Mouse (Mus musculus): ENCODE results near the gene Aox4. TPM values are rescaled to one million over a fixed set of nuclear protein-coding genes. Genes with fewer than 3 reads are reported as not detected.

Gene Aox4
- polyA plus RNA-seq, 1 experiment, result 1.0 TPM

GRCm38 (mm10) chr1:58307181-58307580 lies 97.0 kb downstream of the Aox4 start:
- Histone ChIP-seq H3K4me3 (ENCODE audit: insufficient read depth, low read length) (no peak overlapping the region), H3K27ac (ENCODE audit: insufficient read depth, low read length) (no peak overlapping the region), H3K4me1 (ENCODE audit: control insufficient read depth, insufficient read depth, low read length) (no peaks in the 10 kb centered on the region)
- TF ChIP-seq POLR2A (IDR thresholded peaks at IDR 0.05; ENCODE audit: extremely low read depth, insufficient read depth, low read length) (no peak), CTCF (IDR thresholded peaks at IDR 0.05; ENCODE audit: extremely low read depth, insufficient read depth, low read length) (no peak)

GRCm38 (mm10) chr1:58308594-58308993 lies 98.4 kb downstream of the Aox4 start:
- TF ChIP-seq CTCF (IDR thresholded peaks at IDR 0.05; ENCODE audit: extremely low read depth, insufficient read depth, low read length), result no peak

GRCm38 (mm10) chr1:58309853-58310252 lies 99.7 kb downstream of the Aox4 start:
- TF ChIP-seq POLR2A (IDR thresholded peaks at IDR 0.05; ENCODE audit: extremely low read depth, insufficient read depth, low read length), result no peak
- no peak for TF ChIP-seq CTCF (IDR thresholded peaks at IDR 0.05; ENCODE audit: extremely low read depth, insufficient read depth, low read length)
- no peak overlapping the region for H3K27ac ChIP-seq (ENCODE audit: insufficient read depth, low read length)
- H3K4me1 ChIP-seq (ENCODE audit: control insufficient read depth, insufficient read depth, low read length), result no peaks in the 10 kb centered on the region
- no peak overlapping the region for H3K4me3 ChIP-seq (ENCODE audit: insufficient read depth, low read length)

More at GRCm38 (mm10) chr1:58308594-58308993, 98.4 kb downstream of the Aox4 start:
- Histone ChIP-seq H3K27ac (ENCODE audit: insufficient read depth, low read length) (no peak overlapping the region), H3K4me3 (ENCODE audit: insufficient read depth, low read length) (no peak overlapping the region), H3K4me1 (ENCODE audit: control insufficient read depth, insufficient read depth, low read length) (no peaks in the 10 kb centered on the region)

GRCm38 (mm10) chr1:58311221-58311864 lies 101.1 kb downstream of the Aox4 start:
- Histone ChIP-seq H3K4me3 (ENCODE audit: insufficient read depth, low read length) (no peak overlapping the region), H3K27ac (ENCODE audit: insufficient read depth, low read length) (no peak overlapping the region), H3K4me1 (ENCODE audit: control insufficient read depth, insufficient read depth, low read length) (no peaks in the 10 kb centered on the region)
- no peak for TF ChIP-seq POLR2A (IDR thresholded peaks at IDR 0.05; ENCODE audit: extremely low read depth, insufficient read depth, low read length)
- no peak for TF ChIP-seq CTCF (IDR thresholded peaks at IDR 0.05; ENCODE audit: extremely low read depth, insufficient read depth, low read length)

GRCm38 (mm10) chr1:58313173-58313572 lies 103.0 kb downstream of the Aox4 start:
- H3K4me1 ChIP-seq (ENCODE audit: control insufficient read depth, insufficient read depth, low read length), result no peaks in the 10 kb centered on the region
- no peak for TF ChIP-seq CTCF (IDR thresholded peaks at IDR 0.05; ENCODE audit: extremely low read depth, insufficient read depth, low read length)
- no peak for TF ChIP-seq POLR2A (IDR thresholded peaks at IDR 0.05; ENCODE audit: extremely low read depth, insufficient read depth, low read length)
- no peak overlapping the region for H3K27ac ChIP-seq (ENCODE audit: insufficient read depth, low read length)
- no peak overlapping the region for H3K4me3 ChIP-seq (ENCODE audit: insufficient read depth, low read length)

- no peak for TF ChIP-seq POLR2A (IDR thresholded peaks at IDR 0.05; ENCODE audit: extremely low read depth, insufficient read depth, low read length)
- TF ChIP-seq CTCF (IDR thresholded peaks at IDR 0.05; ENCODE audit: extremely low read depth, insufficient read depth, low read length), result no peak
- Histone ChIP-seq H3K27ac (ENCODE audit: insufficient read depth, low read length) (no peak overlapping the region), H3K4me1 (ENCODE audit: control insufficient read depth, insufficient read depth, low read length) (no peaks in the 10 kb centered on the region), H3K4me3 (ENCODE audit: insufficient read depth, low read length) (no peak overlapping the region)
Measured at GRCm38 (mm10) chr1:58315532-58315931, 105.3 kb downstream of the Aox4 start.

Other genes starting within 250 kb of the Aox4 start
- 0.63 and 0.74 TPM in 2 replicates for gene Sgo2a, start 214.4 kb upstream of the Aox4 start, polyA plus RNA-seq (2012; rRNA removed)
- gene Kctd18, start 191.4 kb upstream of the Aox4 start, polyA plus RNA-seq (2012; rRNA removed), result 21.4 and 23.6 TPM in 2 replicates
- gene Aox1, start 180.5 kb upstream of the Aox4 start, polyA plus RNA-seq (2012; rRNA removed), result 4.9 and 5.1 TPM in 2 replicates
- 1.2 and 1.4 TPM in 2 replicates for gene Aox3, start 97.3 kb upstream of the Aox4 start, polyA plus RNA-seq (2012; rRNA removed)
- gene Aox2, start 67.9 kb downstream of the Aox4 start, polyA plus RNA-seq (2012; rRNA removed), result not detected in 2 replicates
- gene Bzw1, start 182.5 kb downstream of the Aox4 start, polyA plus RNA-seq (2012; rRNA removed), result 80.2 and 83.9 TPM in 2 replicates
- gene Clk1, start 213.7 kb downstream of the Aox4 start, polyA plus RNA-seq (2012; rRNA removed), result 254 and 258 TPM in 2 replicates
- 19.7 and 22.4 TPM in 2 replicates for gene Nif3l1, start 234.8 kb downstream of the Aox4 start, polyA plus RNA-seq (2012; rRNA removed)
- 28.3 and 30.3 TPM in 2 replicates for gene Ppil3, start 235.1 kb downstream of the Aox4 start, polyA plus RNA-seq (2012; rRNA removed)